Mouse (Mus musculus): ENCODE results near the gene Gm44502.
"Not testable (repeated sequence)": the region's sequence is repeated elsewhere in the genome, so short reads cannot be mapped to it uniquely, and the experiment has no call there.

The Gm44502 gene

DNA sequence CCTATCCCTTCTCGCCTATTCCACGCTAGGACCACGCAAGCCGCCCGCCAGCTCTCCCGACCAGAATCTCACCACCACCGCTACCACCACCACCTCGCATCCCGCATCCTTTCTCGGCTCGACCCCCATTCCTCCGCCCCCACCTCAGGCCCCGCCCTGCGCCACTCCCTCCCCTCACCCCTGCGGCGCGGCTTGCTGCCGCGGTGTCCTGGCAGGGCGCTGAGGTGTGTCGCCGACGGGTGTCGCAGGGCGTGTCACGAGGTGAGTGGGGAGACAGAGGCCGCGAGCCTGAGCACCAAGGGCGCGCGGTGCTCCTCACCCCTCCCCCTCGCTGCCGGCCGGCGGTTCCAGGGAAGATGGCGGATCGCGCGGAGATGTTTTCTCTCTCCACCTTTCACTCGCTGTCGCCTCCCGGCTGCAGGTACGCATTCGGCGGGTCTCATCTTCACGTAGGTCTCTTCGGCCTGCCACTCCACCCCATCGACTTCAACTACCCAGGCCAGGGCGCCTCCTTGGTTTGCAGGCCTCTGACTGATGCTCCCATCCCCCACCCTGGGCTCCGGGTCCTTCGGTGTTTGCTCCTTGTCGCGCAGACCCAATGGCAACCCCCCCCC, 24.5 kb upstream of the Gm44502 start, which contains the start of gene Mapk8ip2:
TSS of gene Mapk8ip2 (plus strand) at position 49 of the 614 bp plus-strand sequence.
- DNase-seq (ENCODE audit: inconsistent ontology term) = no peak

DNA sequence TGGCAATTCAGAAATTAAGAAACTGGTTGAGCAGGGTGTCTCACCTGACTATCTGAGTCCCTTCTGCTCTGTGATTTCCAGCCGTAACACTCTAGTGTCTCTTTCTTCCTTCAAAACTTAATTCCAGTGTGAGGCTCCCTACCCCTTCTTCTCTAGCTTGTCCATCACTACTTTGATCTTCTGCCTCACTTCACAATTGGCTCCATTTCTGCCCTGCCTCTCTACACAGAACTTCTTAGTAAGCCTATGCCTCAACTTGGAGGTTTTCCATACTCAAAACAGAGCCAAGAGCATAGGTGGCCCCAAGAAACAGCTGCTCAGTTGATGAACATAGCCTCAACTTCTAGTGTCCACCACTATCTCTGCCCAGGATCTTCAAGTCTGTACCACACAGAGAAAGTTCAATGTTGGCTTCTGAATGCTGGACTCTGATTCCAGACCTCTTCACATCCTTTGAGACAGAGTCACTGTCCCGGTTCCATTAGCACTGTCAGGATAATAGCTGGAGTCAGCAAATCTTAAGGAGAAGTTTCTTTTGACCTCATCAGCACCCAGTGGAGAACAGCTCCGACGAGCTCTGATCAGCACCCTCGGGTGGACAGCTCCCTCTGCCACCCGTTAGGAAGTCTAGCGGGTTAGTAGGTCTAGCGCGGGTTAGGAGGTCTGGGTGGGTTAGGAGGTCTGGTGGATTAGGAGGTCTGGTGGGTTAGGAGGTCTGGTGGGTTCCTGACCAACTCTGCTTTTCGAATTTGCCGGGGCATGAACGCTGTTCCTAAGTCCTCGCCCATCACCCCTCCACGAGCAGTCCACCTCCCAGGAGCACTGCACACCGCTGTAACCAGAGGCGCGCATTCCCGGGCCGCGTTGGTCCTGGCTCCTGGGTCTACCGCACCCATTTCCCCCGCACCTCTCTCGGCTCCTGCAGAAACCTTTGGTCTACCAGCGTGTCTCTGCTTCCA, 23.7 kb upstream of the Gm44502 start:
- peak; percentile 78 for DNase-seq (ENCODE audit: inconsistent ontology term)

- DNase-seq (ENCODE audit: inconsistent ontology term) = no peak
Observed at GRCm38 (mm10) chr15:89442486-89443070, 13.1 kb upstream of the Gm44502 start.

GRCm38 (mm10) chr15:89435878-89436277, 6.4 kb upstream of the Gm44502 start:
- peak; percentile 11 for DNase-seq (ENCODE audit: inconsistent ontology term)

GRCm38 (mm10) chr15:89434136-89434535, 4.6 kb upstream of the Gm44502 start:
- no peak for DNase-seq (ENCODE audit: inconsistent ontology term)

DNA sequence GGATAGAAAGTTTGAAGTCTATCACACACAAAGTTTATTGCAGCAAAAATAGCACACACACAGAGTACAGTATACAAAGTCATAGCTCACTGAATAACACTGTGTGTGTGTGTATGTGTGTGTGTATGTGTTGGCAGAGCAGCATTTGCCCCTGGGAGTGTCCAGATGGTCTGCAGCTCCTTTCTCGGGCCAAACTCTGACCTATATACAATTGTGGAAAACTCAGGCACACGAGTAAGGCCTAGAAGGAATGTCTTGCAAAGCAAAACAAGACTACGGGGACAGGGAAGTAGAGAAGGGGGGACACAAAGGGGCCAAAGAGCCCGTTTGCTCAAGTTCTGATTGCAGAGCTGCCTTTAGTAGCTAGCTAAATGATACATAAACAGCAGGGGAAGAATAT, 3.5 kb upstream of the Gm44502 start:
- DNase-seq (ENCODE audit: inconsistent ontology term) = no peak

- no peak for DNase-seq (ENCODE audit: inconsistent ontology term)
Observed at GRCm38 (mm10) chr15:89431806-89432205, 2.3 kb upstream of the Gm44502 start.

DNA sequence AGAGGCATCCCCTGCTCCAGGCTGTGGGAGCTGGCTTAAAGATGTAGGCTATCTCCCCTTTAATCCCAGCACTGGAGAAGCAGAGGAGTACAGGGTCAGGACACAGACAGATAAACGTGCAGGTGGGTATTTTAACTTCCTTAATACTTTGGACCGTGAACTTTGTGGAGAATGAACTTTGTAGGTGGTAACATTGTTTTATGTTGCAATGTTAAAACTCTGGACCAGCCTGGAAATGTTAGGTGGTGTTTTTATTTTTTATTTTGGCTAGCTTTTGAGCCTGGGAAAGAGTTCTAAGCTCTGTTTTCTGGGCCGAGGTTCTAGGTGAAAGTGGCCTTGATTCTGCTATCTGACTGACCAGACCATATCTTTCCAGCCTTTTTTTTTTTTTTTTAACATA, 1.8 kb upstream of the Gm44502 start:
- no peak for DNase-seq (ENCODE audit: inconsistent ontology term)

GRCm38 (mm10) chr15:89430771-89431170, 1.3 kb upstream of the Gm44502 start:
- not testable (repeated sequence) for DNase-seq (ENCODE audit: inconsistent ontology term)

DNA sequence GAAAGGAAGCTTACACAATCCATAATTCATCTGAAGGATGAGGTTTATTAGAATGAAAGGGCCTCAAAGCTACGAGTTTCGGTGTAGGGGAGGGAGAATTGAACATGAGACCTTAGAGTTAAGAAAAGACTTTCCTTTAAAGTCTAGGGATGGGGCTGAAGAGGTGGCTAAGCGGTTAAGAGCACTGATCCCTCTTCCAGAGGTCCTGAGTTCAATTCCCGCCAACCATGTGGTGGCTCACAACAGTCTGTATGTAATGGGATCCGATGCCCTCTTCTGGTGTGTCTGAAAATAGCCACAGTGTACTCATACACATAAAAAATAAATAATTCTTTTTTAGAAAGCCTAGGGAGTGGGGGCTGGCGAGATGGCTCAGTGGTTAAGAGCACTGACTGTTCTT, 845 bp upstream of the Gm44502 start:
- DNase-seq (ENCODE audit: inconsistent ontology term) = no peak

GRCm38 (mm10) chr15:89428821-89429351, 610 bp downstream of the Gm44502 start:
- no peak for DNase-seq (ENCODE audit: inconsistent ontology term)

GRCm38 (mm10) chr15:89428136-89428790, 1.2 kb downstream of the Gm44502 start:
- DNase-seq (ENCODE audit: inconsistent ontology term) = no peak

DNA sequence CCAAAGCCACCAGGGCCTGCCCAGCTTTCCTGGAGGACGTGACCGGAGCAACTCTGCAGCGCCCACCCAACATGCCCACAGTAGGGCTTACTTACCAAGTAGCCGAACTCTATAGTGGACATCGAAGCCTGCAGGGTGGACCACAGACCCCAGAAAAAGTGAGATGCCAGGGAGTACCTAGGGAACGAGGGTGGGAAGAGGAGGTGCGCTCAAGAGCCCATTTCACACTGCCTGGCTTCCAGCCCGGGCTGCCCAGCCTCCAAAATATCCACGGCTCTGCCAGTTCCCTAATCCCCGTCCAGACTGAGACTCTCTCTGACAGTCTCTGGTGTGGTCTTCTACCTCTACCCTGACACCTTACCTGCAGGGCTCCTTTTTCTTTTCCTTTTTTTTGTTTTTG, 2.8 kb downstream of the Gm44502 start:
- no peak for DNase-seq (ENCODE audit: inconsistent ontology term)

GRCm38 (mm10) chr15:89425711-89426121, 3.8 kb downstream of the Gm44502 start, which contains the start of gene Cpt1b:
TSS of gene Cpt1b (minus strand) at chr15:89425863.
- DNase-seq (ENCODE audit: inconsistent ontology term) = no peak

DNA sequence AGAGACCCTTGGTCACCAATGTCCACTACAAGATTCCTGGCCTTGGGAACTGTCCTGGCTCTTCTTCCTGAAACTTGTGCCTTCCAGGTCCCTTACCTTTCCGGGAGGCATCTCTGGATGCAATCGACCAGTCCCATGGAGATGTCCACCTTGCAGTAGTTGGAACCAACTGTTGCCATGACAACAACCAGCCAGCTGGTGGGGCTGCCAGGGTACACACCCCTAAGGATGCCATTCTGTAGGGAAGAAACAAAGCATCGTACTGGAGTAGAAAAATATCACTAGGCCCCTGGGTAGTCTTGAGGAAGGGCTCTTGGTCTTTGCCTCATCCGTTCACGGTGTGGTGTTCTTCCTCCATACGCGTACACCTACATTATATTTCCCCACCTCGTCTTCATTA, 4.9 kb downstream of the Gm44502 start:
- DNase-seq (ENCODE audit: inconsistent ontology term) = no peak

GRCm38 (mm10) chr15:89421938-89422337, 7.6 kb downstream of the Gm44502 start:
- no peak for DNase-seq (ENCODE audit: inconsistent ontology term)

DNA sequence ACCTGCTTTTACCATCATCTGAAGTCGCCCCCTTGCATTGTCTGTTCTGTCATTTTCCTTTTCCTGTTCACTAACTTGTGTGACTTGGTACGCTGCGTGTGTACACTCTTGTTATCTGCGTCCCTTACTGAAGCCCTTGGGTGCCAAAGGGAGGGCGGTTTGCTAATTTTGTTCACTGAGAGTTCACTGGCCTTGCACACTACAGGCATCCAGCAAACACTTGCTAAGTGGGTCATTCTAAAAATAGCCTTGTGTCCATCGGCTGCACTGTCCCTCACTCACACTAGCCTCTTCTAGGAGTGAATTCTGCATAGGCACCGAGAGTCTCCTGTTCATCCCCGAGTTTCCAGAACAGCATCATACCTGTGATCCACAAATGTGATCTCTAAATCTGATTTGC, 14.2 kb downstream of the Gm44502 start:
- DNase-seq (ENCODE audit: inconsistent ontology term) = peak; percentile 7

GRCm38 (mm10) chr15:89410118-89410517, 19.4 kb downstream of the Gm44502 start, which contains the start of gene Syce3:
TSS of gene Syce3 (minus strand) at chr15:89410503.
- DNase-seq (ENCODE audit: inconsistent ontology term) = no peak

- DNase-seq (ENCODE audit: inconsistent ontology term) = no peak
Observed at GRCm38 (mm10) chr15:89406691-89407090, 22.8 kb downstream of the Gm44502 start.

GRCm38 (mm10) chr15:89404831-89405623, 24.5 kb downstream of the Gm44502 start:
- DNase-seq (ENCODE audit: inconsistent ontology term) = no peak

DNA sequence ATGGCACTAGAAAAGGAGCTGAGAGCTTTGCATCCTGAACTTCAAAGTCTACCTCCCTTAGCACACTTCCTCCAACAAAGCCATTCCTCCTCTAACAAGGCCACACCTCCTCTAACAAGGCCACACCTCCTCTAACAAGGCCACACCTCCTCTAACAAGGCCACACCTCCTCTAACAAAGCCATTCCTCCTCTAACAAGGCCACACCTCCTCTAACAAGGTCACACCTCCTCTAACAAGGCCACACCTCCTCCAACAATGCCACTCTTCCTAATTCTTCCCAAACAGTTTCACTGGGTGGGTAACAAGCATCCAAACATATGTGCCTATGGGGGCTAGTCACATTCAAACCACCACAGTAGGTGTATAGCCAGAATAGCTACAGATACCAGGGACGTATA, 27.0 kb downstream of the Gm44502 start:
- no peak for DNase-seq (ENCODE audit: inconsistent ontology term)

Measured in Muller cell, postnatal 12 days (primary cell).